Mouse (Mus musculus): ENCODE data around the gene Naip2.

Gene Naip2

GRCm38 (mm10) chr13:100107652-100108472 is 94.0 kb downstream of the Naip2 start, which contains the start of gene Serf1:
Serf1 (plus strand) TSS chr13:100108012.
- no peak for TF ChIP-seq GATA4 (IDR thresholded peaks at IDR 0.05; ENCODE audit: insufficient replicate concordance, low read length)

- peak; percentile 8; the same call in 1 of the 2 replicates for TF ChIP-seq GATA4 (IDR thresholded peaks at IDR 0.05; ENCODE audit: insufficient replicate concordance, low read length)
These were observed 98.1 kb downstream of the Naip2 start, which contains the start of gene Bdp1 for GRCm38 (mm10) chr13:100103748-100104254. Bdp1 (minus strand) TSS chr13:100104070.

DNA sequence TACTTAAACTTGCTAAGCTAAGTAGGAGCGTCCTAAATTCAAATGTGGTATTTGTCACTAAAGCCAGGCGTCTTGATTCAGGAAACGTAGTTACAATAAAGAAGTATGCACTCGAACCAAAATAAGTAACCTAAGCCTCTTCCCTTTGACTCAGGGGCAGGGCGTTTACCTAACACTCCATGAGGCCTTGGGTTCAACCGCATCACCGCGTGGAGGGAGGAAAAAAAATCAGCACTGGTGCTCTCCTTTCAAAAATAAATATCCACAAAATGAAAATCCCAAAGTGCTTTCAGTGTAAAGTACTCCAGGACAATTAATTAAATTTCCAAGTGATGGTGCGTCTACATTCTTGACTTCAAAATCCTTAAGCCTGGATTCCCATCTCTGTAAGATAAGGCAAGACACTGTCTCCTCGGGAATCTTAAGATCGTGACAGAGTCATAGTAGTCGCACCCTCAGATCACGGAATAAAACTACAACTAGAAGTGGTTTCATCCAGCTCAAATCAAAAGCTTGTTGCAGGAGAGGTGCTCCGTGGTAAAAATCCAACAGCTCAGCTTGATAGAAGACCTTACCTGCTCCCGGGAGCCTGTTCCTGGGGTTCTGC is 98.7 kb downstream of the Naip2 start:
- no peak for TF ChIP-seq GATA4 (IDR thresholded peaks at IDR 0.05; ENCODE audit: insufficient replicate concordance, low read length)

DNA sequence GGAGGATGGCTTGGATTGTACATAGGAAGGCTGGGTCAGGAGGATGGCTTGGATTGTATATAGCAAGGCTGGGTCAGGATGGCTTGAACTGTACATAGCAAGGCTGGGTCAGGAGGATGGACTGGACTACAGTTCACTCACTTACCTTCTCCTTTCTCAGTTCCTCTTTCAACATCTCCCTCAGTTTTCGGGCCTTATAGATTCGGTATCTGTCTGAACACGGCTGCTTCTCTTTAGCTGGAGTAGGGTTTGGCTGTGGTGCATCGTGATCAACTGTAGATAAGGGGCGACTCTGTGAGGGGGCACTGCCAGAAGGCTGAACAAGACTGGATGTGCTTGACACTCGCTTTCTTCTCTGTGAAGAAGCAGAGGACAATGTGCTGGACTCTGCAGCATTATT is 103.1 kb downstream of the Naip2 start:
- TF ChIP-seq GATA4 (IDR thresholded peaks at IDR 0.05; ENCODE audit: insufficient replicate concordance, low read length), result no peak
